Mouse (Mus musculus): ENCODE results near the gene Gid4.

DNA sequence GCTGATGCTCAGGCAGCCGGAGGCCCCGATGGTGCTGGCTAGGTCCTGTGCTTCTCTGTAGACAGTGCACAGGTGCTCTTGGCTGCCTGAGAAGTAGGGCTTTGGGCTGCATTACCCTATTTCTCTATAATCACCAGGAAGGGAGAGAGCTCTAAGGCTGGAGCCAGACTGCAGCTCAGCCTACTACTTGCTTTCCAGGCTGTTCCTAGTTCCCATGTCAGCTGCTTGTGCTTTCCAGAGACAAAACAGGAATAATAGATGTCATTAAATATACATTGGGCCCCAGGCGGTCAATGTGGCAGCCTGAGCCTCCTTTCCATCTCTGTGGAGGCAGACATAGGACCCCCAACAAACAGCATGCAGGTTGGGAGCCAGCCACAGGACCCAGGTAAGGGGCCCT is 52.1 kb downstream of the Gid4 start, which contains the start of gene Myo15:
- TF ChIP-seq EP300 (IDR thresholded peaks at IDR 0.05; ENCODE audit: low read depth) (no peak), CTCF (IDR thresholded peaks at IDR 0.05; ENCODE audit: low read depth) (no peak)

Measured in heart, postnatal 0 days (tissue).